Mouse (Mus musculus): Measurements from ENCODE around the gene Olfr1054.
"Not testable (repeated sequence)": the region's sequence is repeated elsewhere in the genome, so short reads cannot be mapped to it uniquely, and the experiment has no call there.

Olfr1054 gene

DNA sequence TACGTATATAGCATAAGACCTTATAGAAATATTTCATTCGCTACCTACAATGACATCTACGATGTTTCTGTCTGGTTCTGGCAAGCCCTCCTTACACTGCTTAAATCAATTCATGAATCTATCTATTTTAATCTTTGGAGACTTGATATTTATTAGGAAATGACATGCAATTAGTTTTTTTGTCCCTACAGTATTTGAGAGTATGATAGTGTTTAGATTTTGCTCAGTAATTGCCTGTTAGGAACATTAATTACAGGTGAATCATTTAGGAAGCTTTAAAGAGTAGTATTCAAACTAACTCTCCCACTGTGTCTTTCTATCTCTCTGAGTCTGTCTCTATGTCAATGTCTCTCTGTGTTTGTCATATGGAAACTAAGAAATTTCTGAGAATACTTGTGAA lies at the start of gene Olfr1054:
Olfr1054 (minus strand) TSS at position 101 of the 400 bp plus-strand sequence.
- in situ Hi-C loops (cut with MboI; ENCODE audit: low sequenced_read_pairs): no loop called here

DNA sequence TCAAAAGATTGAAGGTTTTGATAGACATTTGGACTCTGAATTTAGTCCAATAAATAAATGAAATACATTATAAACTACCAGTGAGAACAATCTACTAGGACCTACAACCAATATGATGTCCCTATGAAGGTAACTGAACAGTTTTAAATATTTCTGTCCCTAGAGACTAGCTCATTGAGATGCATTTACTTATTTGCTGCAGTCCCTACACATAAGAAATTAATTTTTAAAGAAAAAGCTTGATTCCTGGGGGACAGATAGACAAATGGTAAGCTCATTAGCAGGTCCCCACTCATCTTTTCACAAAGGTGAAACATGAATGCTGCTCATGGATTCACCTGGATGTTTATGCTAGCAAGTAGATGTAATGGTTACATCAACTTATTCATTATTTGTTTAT lies 43.1 kb upstream of the Olfr1054 start, which contains the start of gene Olfr1057:
Olfr1057 (minus strand) TSS at position 101 of the 400 bp plus-strand sequence.
- in situ Hi-C loops (cut with MboI; ENCODE audit: low sequenced_read_pairs): no loop called here

DNA sequence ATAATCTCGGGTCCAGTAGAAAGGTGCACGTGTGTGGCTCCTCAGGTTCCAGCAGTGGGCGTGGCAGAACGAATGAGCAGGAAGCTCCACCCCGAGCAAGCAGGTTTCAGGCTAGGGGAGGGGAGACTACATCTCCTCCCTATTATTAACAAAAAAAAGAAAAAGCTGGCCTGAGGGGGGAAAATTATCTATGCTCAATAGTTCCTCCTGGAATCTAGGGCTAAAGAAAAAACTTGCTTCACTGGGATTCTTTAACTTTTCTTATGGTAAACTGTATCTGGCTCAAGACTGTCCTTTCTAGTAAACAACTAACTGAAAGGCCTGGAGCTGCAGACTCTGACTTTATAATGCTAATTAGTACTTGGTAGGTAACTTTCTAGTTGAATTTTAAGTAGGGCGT lies 31.1 kb upstream of the Olfr1054 start:
- in situ Hi-C loops (cut with MboI; ENCODE audit: low sequenced_read_pairs): not testable (repeated sequence)

DNA sequence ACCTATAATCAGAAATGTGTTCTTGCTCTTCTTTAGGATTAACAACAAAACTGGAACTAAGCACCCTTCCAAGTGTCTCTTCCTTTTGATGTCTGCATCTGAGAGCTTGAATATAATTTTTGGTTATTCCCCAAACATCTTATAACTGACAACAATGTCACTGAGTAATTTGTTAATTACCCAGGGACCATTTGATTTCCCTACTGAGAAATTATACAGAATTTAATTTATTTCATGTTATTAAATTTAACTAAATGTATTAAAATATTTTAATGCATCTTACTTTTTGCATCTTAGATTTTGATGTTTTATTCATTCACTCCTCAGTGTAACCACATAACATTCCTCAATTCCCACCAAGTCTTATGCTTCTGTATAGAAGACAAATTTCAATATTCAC lies 27.1 kb upstream of the Olfr1054 start, which contains the start of gene Olfr1056:
Olfr1056 (minus strand) TSS at position 101 of the 400 bp plus-strand sequence.
- in situ Hi-C loops (cut with MboI; ENCODE audit: low sequenced_read_pairs): no loop called here

DNA sequence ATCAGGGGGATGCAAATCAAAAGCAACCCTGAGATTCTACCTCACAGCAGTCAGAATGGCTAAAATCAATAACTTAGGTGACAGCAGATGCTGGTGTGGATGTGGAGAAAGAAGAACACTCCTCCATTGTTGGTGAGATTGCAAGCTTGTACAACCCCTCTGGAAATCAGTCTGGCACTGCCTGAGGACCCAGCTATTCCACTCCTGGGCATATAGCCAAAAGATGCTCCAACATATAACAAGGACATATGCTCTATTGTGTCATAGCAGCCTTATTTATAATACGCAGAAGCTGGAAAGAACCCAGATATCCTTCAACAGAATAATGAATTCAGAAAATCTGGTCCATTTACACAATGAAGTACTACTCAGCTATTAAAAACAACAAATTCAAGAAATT lies 16.5 kb upstream of the Olfr1054 start:
- in situ Hi-C loops (cut with MboI; ENCODE audit: low sequenced_read_pairs): not testable (repeated sequence)

DNA sequence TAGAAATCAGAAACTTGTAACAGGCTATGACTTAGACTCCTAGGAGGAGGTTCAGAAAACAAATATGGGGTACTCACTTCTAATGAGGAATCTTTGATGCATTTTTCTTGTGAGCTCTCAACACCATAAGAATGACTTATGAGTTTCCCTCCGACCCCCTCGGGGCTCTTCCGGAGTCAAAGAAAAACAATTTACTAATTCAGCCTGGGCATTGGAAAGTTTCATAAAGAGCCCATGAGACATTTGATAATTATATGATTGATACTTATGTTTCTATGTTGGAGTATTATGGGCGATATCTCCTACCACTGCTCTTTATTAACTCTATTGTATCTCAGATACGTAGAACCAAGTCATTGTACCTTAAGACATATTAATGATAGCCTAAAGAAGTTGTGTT lies 15.0 kb upstream of the Olfr1054 start, which contains the start of gene Olfr1055:
Olfr1055 (minus strand) TSS at position 101 of the 400 bp plus-strand sequence.
- in situ Hi-C loops (cut with MboI; ENCODE audit: low sequenced_read_pairs): no loop called here

DNA sequence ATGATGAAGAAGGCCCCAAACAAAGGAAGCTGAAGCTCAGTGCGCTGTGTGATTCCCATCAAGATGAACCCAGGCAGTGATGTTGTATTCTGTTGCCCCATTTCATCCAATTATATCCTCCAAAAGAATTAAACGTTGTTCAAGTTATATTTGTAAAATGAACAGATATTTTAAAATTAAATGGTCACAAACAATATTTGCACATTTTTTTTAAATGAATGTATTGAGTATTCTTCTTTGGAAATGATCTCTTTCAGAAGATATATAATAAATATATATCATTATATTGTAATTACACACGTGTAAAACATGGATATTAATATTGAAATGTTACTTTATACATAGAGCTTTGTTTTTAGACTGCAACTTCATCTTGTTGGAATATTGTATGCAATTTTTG lies 20.0 kb downstream of the Olfr1054 start, which contains the start of gene Olfr1053:
Olfr1053 (minus strand) TSS at position 101 of the 400 bp plus-strand sequence.
- in situ Hi-C loops (cut with MboI; ENCODE audit: low sequenced_read_pairs): no loop called here

DNA sequence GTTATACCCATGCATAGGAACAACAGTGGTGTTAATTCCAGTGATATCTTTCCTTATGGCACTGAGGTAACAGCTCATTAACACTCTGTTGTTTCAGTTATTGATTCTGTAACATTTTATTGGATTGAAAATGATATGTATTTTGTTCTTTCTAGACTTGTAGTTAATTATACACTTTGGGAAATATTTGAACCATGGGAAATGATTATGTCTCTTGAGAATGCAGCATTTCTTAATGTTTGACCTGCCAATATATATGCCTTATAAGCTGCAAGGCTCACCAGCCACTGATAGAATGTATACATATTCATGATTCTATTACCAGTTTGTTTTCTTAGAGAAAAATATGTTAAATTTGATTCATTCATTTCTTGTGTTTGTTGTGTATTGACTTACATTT lies 43.1 kb downstream of the Olfr1054 start, which contains the start of gene Olfr1052:
Olfr1052 (plus strand) TSS at position 301 of the 400 bp plus-strand sequence.
- in situ Hi-C loops (cut with MboI; ENCODE audit: low sequenced_read_pairs): no loop called here
